Mouse (Mus musculus) hindlimb bud, embryonic 11.5 days (tissue): ENCODE results near the gene Cyb5rl.
"Not testable (repeated sequence)": the region's sequence is repeated elsewhere in the genome, so short reads cannot be mapped to it uniquely, and the experiment has no call there.

ENCODE experiments used
- DNase-seq: peaks from one replicate; pipeline ENCODE4 v3.0.0-alpha.2; 2012; ENCODE audit warnings: low read depth, low spot score; ENCODE audit errors: extremely low spot score

Gene Cyb5rl

DNA sequence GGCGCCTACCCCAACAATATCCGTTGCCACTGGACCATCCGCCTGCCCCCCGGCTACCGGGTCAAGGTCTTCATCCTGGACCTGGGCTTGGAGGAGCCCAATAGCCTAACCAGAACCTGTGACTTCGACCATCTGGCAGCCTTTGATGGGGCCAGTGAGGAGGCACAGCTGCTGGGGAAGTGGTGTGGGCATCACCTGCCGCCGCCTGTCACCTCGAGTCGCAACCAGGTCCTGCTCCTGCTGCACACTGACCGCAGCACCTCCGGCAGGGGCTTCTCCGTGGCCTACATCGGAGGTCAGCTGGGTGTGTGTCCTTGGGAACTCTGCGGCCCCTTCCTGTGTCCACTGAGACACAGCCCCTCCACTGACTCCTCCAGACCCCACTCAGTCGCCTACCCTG, 40.0 kb downstream of the Cyb5rl start:
- no peak for DNase-seq

DNA sequence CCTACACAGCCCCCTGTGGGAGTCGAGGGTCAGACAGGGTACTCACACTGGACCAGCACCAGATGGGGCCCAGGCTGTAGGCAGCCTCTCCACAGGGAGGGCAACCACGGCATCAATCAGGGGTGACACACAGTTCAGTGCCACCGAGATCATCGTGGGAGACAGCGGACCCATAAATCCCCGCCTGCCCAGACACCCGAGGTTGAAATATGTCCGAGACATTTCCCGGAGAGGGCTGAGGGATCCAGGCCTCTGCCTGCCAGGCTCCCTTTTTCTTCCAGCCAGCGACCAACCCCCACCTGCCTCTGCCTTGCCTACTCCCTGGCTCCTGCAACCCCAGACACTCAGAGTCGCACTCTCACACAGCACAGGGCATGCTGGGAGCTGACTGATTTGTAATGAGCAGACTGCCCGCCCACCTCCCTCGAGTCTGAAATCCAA, 41.5 kb downstream of the Cyb5rl start:
- no peak for DNase-seq

GRCm38 (mm10) chr4:107109181-107109580, 42.4 kb downstream of the Cyb5rl start:
- not testable (repeated sequence) for DNase-seq

DNA sequence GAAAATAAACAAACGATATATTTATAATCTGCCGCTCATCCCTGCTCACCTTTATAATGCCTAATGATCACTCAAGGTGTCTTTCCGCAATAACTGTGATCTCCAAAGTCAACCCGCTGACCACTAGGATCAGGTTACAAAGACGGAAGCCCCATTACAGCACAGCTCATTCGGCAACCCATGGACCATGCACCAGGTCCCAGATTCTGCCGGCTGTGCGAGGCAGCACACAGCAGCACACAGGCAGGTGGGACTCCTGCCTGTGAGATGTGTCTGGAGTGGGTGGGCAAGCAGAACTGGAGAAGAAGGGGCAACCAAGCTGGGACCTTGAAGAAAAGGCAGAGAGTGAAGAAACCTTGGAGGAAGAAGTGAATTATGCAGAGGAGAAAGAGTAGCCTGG, 47.5 kb downstream of the Cyb5rl start:
- DNase-seq = no peak

GRCm38 (mm10) chr4:107117741-107118385, 51.1 kb downstream of the Cyb5rl start:
- no peak for DNase-seq

DNA sequence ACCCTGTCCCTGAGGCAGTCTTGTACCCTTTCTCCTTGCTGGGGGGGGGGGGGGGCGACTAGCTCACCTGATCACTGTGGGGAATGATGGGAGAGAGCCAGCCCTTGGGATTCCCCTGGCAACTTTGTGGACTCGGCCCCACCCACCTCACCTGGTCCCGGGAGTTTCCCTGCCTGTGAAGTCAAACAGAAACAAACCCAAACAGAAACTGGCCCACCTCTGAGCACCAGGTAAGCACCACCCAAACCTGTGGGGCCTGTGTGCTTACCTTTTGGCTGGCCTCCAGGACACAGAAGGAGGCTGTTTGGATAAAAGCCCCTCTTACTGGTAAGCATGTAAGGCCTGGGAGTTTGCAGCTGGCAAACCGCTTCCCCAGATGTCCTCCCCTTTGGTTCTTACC, 52.3 kb downstream of the Cyb5rl start:
- no peak for DNase-seq

- no peak for DNase-seq
These were observed 53.9 kb downstream of the Cyb5rl start for GRCm38 (mm10) chr4:107120676-107121075.

GRCm38 (mm10) chr4:107121165-107121943, 54.6 kb downstream of the Cyb5rl start:
- DNase-seq = no peak

DNA sequence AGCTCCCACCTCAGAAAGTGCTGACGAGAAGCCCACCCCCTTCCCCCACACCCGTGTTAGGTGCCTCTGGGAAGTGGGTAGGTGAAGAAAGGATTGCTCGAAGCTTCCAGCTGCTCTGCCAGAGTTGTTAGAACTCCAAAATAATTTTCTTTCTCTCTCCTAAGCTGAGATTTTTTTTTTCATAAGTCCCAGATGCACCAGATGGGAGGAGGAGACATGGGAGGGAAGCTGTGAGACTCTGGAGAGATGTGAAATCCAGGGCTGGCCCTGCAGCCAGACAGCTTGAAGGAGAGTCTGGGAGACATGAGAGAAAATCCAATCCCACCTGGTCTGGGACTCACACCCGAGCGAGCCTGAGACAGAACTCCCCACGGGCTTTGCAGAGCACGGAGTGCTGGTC, 57.6 kb downstream of the Cyb5rl start:
- no peak for DNase-seq

- no peak for DNase-seq
These were observed 58.3 kb downstream of the Cyb5rl start for GRCm38 (mm10) chr4:107125101-107125500.

GRCm38 (mm10) chr4:107126389-107126788, 59.6 kb downstream of the Cyb5rl start:
- no peak for DNase-seq

DNA sequence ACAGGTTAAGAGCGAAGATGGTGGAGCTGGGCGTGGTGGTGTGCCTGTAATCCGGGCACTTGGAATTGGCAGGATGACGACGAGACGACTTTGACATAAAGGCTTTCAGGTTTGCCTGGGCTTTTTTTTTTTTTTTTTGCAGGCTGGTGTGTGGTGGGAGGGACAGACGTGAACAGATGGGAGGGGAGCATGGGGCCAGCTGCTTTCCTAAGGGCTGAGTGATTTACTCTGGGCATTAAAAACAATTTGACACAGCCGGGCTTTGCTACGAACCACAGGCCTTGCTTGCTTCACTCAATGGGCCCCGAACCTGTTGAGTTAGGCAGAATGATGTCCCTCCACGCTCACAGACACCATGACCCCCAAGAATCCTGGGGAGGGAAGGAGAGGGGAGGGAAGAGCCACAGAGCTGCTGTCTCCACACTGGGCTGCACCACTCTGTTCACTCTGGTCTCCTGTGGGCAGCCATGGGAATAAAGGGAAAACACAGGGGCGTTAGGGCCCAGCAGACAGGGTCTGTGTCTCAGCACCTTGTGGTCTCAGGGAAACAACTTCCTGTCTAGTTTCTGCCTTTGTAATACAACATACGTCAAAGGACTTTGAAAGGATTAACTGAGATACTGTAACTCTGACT, 60.2 kb downstream of the Cyb5rl start:
- no peak for DNase-seq

- no peak for DNase-seq
These were observed 61.3 kb downstream of the Cyb5rl start for GRCm38 (mm10) chr4:107127901-107128669.

GRCm38 (mm10) chr4:107129373-107129772, 62.6 kb downstream of the Cyb5rl start:
- DNase-seq = no peak

DNA sequence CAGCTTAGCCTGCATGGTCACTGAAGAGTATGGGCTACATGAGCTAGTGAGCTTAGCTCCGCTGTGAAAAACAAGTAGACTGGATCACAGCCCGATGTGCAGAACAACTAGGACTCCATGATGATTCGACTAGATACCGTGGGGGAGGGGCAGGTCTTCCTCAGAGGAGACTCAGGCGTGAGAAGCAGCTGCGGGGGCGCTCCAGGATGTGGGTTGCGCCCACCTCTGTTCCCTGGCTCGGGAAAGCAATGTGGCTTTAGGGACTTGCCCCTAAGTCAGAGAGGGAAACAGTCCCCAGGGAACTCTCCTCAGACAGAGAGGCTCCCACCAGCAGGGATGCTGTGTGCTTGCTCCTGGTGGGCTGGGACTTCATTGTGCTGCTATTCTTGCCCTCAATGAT, 63.7 kb downstream of the Cyb5rl start:
- no peak for DNase-seq

GRCm38 (mm10) chr4:107134891-107135290, 68.1 kb downstream of the Cyb5rl start:
- no peak for DNase-seq

- DNase-seq = no peak
These were observed 68.9 kb downstream of the Cyb5rl start for GRCm38 (mm10) chr4:107135663-107136062.

- no peak for DNase-seq
These were observed 69.7 kb downstream of the Cyb5rl start for GRCm38 (mm10) chr4:107136531-107136930.
